Mouse (Mus musculus) inflammation-experienced regulatory T-cells, adult 6 months (primary cell): ENCODE results near the gene Hspb3. TPM values are rescaled to one million over a fixed set of nuclear protein-coding genes. Genes with fewer than 3 reads are reported as not detected.

Source experiments
- ATAC-seq: one replicate; pipeline ENCODE4 v1.8.0; 2017
- polyA plus RNA-seq, 3 experiments: library from polyadenylated mRNA; unstranded; fragments of 100-300 nt; shearing (Covaris generic); gene quantifications; one replicate each; pipeline ENCODE4 v1.2.1; 2017

Hspb3 gene
- polyA plus RNA-seq, 3 experiments from 2014 or later, result not detected

DNA sequence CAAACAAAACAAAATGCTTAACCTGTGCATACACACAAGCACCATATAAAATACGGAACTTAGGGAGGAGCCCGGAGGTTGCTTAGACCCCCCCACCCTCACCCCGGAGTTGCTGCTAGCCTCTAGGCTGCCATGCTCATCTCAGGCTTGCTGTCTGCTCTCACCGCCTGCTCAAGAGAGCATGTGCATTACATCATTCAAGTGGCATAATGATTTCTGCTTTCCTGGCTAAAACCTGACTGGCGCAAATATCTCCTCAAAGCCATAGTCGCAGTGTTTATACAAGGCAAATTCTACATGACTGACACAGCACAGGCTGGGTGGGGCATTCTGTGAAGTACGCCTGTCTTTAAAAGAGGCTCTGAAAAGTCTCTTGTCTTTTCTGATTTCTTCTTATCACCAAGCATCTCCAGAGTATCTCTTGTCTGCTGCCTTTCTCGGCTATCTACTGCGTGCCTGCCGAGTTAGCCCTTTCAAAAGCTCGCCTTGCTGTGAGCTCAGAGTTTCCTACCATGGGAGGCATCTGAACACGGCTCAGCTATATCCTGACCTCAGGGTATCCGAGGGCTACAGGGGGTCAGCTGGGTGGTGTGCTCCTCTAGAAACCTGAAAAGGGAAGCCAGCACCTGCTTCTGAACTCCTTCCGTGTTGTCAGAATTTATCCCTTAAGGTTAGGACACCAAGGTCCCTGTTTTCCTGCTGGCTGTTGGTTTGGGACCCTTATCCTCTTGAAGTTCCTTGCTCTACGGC is 28.6 kb downstream of the Hspb3 start:
- no peak for ATAC-seq

DNA sequence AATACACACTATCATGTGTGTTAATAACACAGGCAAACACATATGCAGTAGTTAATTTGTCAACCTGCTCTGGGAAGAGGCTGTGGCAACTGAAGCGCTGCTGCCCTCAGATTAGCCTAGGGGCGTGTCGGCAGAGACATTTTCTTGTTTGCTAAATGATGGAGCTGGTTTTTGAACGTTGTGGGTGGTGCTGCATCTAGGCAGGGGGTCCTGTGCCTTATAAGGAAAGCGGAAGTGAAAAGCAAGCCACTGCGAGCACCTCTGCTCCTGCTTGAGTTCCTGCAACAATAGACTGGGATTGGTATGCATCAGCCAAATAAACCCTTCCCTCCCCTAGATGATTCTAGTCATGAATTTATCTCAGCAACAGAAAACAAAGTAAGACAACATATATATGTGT is 31.0 kb downstream of the Hspb3 start:
- ATAC-seq, result no peak

DNA sequence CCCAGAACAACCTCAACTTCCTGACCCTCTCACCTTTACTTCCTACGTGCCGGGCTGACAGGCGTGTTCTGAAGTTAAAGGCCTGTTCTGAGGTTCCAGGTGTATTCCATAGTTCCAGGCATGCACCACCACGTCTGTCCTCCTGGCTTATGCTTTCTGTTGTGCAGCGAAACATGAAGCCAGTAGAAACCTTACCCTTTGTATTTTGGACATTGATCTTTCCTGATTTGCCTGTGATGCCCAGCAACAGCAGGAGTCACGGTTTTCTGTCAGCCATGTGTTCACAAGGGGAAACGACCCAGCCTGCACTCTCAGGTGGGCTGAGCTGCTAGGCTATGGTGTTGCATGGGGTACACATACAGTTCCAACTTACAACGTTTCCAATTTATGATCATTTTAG is 35.9 kb downstream of the Hspb3 start:
- no peak for ATAC-seq

DNA sequence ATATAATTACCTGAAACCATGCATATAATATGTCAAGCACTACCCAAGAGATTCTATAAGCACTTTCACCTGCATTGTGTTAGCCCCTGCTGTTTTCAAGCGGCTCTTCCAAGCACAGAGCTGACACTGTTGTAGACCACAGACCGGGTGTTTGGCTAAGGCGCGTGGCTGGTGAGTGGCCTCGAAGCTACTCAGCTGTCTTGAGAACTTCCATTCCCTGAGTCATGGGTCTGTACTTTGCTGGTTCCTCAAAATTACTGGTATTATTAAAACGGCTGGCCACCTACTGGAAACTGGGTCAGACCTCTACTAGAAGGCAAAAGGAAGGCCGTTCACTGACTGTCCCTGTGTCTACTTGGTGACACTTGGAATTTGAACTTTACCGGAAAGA is 40.6 kb downstream of the Hspb3 start:
- ATAC-seq, result no peak

DNA sequence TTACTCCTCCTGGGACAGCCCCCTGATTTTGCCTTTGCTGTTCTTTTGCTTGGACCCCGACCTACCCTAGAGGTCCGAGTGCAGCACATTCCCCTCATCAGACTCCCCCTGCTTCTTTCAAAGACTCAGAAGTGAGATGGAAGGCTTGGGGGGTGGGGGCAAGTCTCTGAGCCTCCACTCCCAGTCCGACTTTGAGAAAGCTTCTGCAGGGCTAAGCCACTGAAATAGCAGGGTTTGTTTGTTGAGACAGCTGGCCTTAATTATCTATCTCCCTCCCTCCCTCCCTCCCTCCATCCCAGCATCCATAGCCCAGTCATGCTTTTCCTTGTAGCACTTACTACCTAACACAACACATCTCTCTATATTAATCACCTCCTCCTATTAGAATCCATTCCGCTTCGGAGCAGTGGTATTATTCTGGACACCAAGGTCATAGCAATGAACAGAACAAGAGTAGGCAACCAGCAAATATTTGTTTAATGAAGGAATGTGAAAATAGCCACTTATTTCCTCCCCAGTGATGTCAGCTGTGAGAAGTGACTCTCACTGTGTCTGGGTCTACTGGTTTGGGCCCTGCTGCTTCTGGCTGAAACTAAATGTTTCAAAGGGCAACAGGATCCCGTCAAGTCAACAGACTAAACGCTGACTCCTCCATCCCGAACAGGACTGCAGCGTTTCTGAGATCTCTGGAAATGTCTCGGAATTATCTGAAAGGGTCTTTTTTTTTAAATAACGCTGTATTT is 41.2 kb downstream of the Hspb3 start:
- ATAC-seq, result no peak

DNA sequence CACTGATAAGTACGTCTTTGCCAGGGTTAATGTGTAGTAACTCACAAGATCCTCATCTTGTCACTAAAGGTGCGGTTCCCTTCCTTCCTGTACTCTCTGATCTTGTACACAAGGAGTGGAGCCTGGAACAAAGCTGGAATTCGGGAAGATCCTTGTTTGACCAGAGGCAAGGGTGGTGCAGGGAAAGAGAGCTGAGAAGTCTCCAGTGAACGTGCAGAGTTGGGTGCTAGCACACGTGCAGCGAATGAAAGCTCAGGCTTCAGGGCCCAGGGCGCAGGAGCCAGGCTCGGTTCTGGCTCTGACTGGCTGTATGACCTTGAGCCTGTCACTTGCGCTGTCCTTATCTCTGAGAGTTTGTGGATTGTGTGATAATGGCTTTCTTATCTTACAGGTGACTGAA is 44.5 kb downstream of the Hspb3 start:
- no peak for ATAC-seq

DNA sequence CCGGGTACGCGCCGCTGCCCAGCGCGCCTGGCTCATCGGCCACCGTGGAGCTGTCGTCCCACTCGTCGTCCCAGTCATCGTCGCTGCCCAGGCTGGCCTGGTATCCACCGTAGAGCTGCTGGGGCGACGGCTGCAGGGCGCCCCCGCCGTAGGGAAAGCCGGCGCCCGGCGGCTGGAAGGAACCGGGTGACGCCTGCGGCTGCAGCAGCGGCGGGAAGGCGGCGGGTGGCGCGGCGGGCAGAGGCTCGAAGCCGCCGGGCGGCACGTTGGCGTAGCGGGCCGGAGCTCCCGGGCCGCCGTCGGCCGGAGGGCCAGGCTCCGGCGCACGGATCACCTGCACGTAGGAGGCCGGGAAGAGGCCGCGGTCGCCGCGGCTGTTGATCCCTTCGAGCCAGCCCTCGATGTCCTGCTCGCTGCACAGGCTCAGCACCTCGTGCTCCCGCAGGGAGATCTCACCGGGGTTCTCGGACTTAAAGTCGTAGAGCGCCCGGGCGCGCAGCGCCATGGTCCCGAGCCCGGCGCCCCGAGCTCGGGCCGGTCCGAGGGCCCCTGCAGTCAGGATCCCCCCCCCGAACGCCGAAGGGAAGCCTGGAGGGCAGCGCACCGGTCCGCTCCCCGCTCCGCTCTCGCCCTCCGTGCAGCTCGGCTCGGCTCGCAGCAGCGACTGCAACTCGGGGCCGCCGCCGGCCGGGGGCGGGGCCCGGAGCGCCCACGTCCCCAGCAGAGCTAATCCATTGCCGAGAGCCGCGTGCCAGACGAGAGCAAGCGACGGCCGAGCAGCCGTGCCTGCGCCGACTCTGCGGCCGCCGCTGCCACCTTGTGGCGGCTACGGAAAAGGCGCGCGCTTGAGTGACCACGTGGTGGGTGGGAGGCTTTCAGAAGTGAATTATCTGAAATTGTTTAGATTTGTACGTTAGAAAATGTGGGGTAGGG is 45.3 kb downstream of the Hspb3 start, which contains the start of gene Snx18:
Gene Snx18 (minus strand): TSS at position 674 of the 933 bp plus-strand sequence.
- peak; percentile 73 for ATAC-seq

DNA sequence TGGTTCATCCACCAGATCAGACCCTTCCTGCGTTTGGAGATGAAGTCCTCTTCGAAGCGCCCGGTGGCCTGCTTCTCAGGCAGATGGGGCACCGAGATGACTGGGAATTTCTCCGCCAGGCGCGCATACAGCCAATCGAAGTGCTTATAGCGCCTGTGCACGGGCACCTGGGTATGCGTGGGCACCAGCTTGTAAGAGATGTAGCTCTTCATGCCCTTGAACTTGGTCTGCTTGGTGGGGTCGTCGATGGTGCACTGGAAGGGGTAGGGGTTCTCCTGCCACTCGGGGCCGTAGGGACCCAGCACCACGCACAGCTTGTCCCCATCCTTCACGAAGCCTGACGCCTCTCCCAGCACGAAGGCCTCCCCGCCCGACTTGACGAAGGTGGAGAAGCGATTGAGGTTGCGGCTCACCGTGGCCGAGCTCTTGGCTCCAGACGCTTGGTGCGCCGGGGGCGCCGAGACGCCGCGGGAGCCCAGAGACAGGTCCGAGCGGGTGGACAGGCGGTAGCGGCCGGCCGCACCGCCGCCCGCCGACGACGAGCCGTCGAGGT is 46.1 kb downstream of the Hspb3 start:
- ATAC-seq, result no peak

DNA sequence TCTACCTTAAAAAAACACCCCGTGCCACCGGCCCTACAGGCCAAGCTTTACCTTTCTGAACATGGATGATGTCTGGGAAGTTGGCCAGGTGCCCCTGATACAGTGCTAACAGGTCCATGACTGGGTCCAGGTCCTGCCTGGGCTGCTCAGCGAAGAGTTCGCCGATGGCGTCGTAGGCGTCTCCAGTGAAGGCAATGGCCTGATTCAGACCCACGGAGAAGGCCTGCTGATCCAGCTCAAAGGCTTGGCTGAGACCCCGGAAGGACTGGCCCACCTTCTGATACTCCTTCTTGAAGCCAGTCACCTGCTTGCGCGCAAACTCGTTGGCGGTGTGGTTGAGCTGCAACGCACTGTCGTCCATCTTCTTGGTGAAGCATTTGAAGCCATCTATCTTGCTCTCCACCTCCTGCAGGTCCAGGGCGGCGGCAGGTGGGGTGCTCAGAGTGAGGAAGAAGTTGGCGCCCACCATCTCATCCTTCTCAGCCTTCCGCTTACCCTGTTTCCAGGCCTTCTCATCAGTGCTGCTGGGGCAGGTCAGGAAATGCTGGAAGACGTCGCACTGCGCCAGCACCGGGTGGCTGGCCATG is 46.6 kb downstream of the Hspb3 start:
- no peak for ATAC-seq

DNA sequence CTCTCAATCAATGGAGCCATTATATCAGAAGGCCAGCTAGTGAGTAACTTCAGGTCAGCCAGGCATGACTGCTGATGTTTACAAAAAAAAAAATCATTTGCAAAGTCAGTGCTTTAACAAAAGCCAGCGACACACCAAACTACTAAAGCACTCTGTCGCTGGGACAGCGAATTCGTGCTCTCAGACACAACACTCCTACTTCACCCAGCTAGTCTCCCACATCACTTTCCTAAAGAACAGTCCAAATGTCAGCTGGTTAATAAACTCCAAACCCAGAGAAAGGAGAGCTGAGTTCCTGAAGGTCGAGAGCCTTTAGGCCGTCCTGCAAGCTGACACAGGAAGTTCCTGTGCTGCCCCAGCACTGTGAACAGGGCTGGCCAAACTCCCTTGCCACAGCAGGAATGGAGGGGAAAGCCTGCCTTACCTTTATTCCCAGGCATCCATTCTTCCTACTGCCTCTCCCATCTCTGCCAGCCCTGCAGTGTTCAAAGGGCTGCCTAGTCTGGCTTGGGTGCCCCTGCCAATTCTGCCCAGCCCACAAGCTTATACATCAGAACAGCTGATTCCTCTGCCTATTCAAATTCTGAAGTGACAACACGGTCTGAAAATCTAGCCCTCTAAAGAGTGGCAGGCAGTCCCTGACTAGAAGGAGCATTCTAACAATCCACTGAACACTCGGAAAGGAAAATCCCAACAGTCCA is 47.4 kb downstream of the Hspb3 start:
- no peak for ATAC-seq

DNA sequence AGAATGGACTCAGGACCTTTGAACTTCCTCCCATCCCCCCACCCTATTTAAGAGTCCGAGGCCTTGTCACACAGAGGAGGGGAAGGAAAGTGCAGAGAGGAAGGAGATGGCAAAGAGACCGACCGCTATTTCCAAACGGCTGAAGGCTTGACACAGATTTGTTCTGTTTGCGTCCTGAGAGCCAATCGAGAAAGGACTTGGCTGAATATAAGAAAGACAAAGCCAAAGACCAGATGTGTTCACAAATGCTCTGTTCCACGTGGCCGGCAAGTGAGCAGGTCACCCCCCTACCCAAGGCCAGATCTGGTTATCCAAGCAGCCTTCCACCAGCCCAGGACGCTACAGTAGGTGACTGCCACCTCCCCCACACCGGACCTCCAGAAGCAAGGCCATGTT is 47.9 kb downstream of the Hspb3 start:
- no peak for ATAC-seq

DNA sequence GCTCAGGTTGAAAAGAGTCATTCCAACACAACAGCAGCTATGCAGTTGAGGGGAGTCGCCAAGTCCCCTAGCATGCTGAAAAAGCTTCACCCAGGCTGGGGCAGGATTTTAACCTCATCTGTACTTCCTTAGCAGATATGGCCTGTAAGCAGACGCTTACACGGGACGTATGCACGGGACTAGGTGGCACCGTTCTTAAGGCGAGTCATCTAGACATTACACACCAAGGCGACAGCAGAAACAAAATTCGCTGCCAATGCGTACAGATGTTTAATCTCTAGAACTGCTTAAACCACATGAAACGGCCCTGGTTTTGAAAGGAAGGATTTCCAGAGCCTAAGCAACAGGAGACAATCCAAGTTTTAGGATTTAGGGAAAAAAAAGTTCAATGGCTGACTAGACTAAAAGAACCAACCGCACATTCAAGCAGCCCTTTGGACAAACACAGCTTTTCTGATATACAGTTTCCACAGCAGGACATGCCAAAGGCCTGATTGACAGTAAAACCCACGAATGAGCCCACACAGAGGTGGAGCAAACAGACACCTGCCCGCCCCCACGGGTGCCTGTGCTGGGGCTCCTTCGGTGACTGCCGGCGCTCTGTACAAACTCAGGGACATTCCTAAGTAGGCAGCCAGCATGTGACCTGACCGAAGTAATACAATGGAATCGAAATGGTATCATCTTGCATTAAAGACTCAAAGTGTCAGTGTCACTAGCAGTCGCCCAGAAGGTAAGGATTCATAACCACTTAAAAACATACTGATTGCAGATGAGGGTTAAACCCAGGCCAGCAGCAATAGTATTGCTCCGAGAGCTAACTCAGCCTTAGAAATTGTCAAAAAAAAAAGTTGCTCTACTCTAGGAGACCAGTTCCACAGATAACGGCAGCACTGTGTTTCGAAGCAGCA is 48.6 kb downstream of the Hspb3 start:
- peak; percentile 78 for ATAC-seq

DNA sequence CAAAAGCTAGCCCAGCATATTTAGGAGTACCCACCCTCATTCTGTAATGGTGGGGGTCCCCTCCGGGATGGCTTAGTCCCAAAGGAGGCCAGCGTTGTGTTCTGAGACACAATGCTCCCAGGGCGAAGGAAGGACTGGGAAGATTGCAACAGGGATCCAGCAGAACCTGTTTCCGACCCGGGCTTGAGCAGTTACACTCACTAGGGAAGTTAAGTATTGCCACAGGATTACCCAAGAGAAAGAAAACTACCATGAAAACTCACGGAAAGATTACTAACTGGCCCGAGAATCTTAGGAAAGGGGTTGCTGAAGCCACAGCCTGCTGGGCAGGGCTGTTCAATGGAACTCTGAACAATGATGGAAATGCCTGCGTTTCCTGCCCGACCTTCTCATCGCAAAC is 49.6 kb downstream of the Hspb3 start:
- ATAC-seq, result no peak

DNA sequence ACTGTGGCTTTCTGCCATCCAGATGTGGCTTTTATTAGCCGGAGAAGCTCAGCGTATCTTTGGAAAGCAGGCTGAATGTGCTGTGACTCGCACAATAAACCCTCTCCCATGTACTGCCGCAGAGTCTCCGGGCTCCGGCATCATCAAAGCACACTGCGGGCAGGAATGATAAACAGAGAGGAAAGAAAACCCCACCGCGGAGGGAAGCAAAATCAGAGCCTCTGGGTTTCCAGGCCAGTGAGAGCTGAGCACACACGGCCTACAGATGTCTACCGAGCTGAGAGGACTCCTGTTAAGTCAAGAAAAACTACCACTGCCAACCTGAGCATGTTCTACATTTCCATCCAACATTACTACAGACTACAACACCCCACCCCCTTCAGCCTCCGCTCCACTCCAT is 50.1 kb downstream of the Hspb3 start:
- ATAC-seq, result no peak

Other genes starting within 250 kb of the Hspb3 start
- 10 to 100 TPM; 10.7 to 12.2 (median 11.8) TPM for gene Snx18, start 45.1 kb downstream of the Hspb3 start, polyA plus RNA-seq
- gene Arl15, start 130.8 kb upstream of the Hspb3 start, polyA plus RNA-seq, result 10 to 100 TPM; 15.8 to 18.9 (median 16.6) TPM